ENCODE assay signal across 8 mouse cellular contexts in genomic region chr6:3307598-3308220, GRCm38 (mm10).
DNase-seq lines count a peak whose midpoint lies in the region; ATAC-seq lines count a peak whose summit lies in the region.
"Not testable (repeated sequence)": the region's sequence is repeated elsewhere in the genome, so short reads cannot be mapped to it uniquely, and the experiment has no call there.

No protein-coding gene starts in this region.

- not testable (repeated sequence) for H3K9me3 ChIP-seq in forebrain, embryonic 12.5 days; heart, embryonic 16.5 days (replicated peaks; ENCODE audit: control insufficient read depth, low read length); limb, embryonic 13.5 days; neural tube, embryonic 14.5 days (ENCODE audit: control insufficient read depth, low read length)

- not testable (repeated sequence) for H3K27me3 ChIP-seq in forebrain, embryonic 12.5 days; heart, embryonic 16.5 days (ENCODE audit: control insufficient read depth, insufficient read depth, low read length); limb, embryonic 13.5 days; neural tube, embryonic 14.5 days (ENCODE audit: control insufficient read depth, insufficient read depth, low read length)

- H3K36me3 ChIP-seq in forebrain, embryonic 12.5 days (replicated peaks); heart, embryonic 16.5 days (ENCODE audit: control insufficient read depth, insufficient read depth); limb, embryonic 13.5 days; neural tube, embryonic 14.5 days (ENCODE audit: control insufficient read depth, insufficient read depth, low read length): not testable (repeated sequence)

- H3K4me3 ChIP-seq in forebrain, embryonic 12.5 days (replicated peaks); limb, embryonic 13.5 days; neural tube, embryonic 14.5 days (ENCODE audit: low read depth, low read length): not testable (repeated sequence)
- H3K4me3 ChIP-seq in heart, embryonic 16.5 days (ENCODE audit: low read length), result 0 out of 2 replicates have a peak overlapping the region, but pooled peaks have one; percentile 24

- H3K4me2 ChIP-seq in forebrain, embryonic 12.5 days, result peak overlapping the region; percentile 35
- H3K4me2 ChIP-seq in heart, embryonic 16.5 days (ENCODE audit: low read depth, low read length), result peak overlapping the region; percentile 50
- H3K4me2 ChIP-seq in limb, embryonic 13.5 days (replicated peaks), result peak overlapping the region; percentile 48
- H3K4me2 ChIP-seq in neural tube, embryonic 14.5 days (ENCODE audit: low read depth, low read length), result 0 out of 2 replicates have a peak overlapping the region, but pooled peaks have one; percentile 11

- H3K4me1 ChIP-seq in forebrain, embryonic 12.5 days; heart, embryonic 16.5 days (ENCODE audit: control insufficient read depth, insufficient read depth, low read length); limb, embryonic 13.5 days; neural tube, embryonic 14.5 days (ENCODE audit: control insufficient read depth, insufficient read depth, low read length): not testable (repeated sequence)

- not testable (repeated sequence) for ATAC-seq in forebrain, embryonic 12.5 days (ENCODE audit: low FRiP score); limb, embryonic 13.5 days (ENCODE audit: low FRiP score, low read depth)
- peak; percentile 73 for ATAC-seq in heart, embryonic 16.5 days (replicated peaks; ENCODE audit: extremely low read depth, insufficient read depth, low FRiP score)
- peak; percentile 38; the same call in 1 of the 2 replicates for ATAC-seq in neural tube, embryonic 14.5 days (ENCODE audit: low read depth)

- under 1% methylated on average over 11 of the region's 11 CpGs for WGBS in forebrain, embryonic 12.5 days
- 3% methylated on average over 11 of the region's 11 CpGs for WGBS in heart, embryonic 16.5 days
- WGBS in limb, embryonic 13.5 days, result 1% methylated on average over 11 of the region's 11 CpGs
- WGBS in neural tube, embryonic 14.5 days, result 4% methylated on average over 11 of the region's 11 CpGs

- DNase-seq in brain, adult 2 months (ENCODE audit: low read depth, low spot score), result peak; percentile 6
- peak; percentile 60 for DNase-seq in kidney, adult 18-20 months
- peak; percentile 80 for DNase-seq in lung, postnatal 10 days
- peak; percentile 4 for DNase-seq in urinary bladder, postnatal 25 days (ENCODE audit: low spot score)

- H3K9ac ChIP-seq in forebrain, embryonic 12.5 days; heart, embryonic 16.5 days (ENCODE audit: low read length); limb, embryonic 13.5 days; neural tube, embryonic 14.5 days (replicated peaks; ENCODE audit: low read depth, low read length): not testable (repeated sequence)

- H3K27ac ChIP-seq in forebrain, embryonic 12.5 days; heart, embryonic 16.5 days (ENCODE audit: low read length); limb, embryonic 13.5 days; neural tube, embryonic 14.5 days (ENCODE audit: low read depth, low read length): not testable (repeated sequence)

Comparison
In these comparisons a context has a peak if more than half of its experiments do, and no peak if none do; other contexts are left out.
1. DNase-seq: peak in every context shown above with its lines; median percentile 80 in lung, postnatal 10 days; 60 in kidney, adult 18-20 months; 6 in brain, adult 2 months; 4 in urinary bladder, postnatal 25 days.